ENCODE assay signal across 8 mouse cellular contexts in genomic region chr4:149628372-149628771, GRCm38 (mm10). TPM values are rescaled to one million over a fixed set of nuclear protein-coding genes. Genes with fewer than 3 reads are reported as not detected.
DNase-seq lines count a peak whose midpoint lies in the region; TF ChIP-seq lines count a peak whose summit lies in the region.

No protein-coding gene starts in this region.

- intact Hi-C loops in heart, postnatal 36 days (cut with DNase I) = no loop called here

- DNase-seq in gastrocnemius, adult 18-20 months (ENCODE audit: low spot score) = peak; percentile 57
- no peak for DNase-seq in gastrocnemius, adult 8-10 months (ENCODE audit: low spot score in 2 of 2)
- peak; percentile 54 for DNase-seq in thymus, adult 2 months
- no peak for DNase-seq in thymus, adult 18-20 months
- peak; percentile 63 to 71 for DNase-seq in cerebellum, postnatal 36 days
- peak; percentile 50 to 68 for DNase-seq in heart, postnatal 36 days
- peak; percentile 63 for DNase-seq in lung, postnatal 36 days
- DNase-seq in thymus, postnatal 0 days (ENCODE audit: low spot score) = peak; percentile 34

- no peaks in the 10 kb centered on the region for H3K4me1 ChIP-seq in thymus, adult 2 months (replicated peaks; ENCODE audit: control insufficient read depth, insufficient read depth, low read length)

- peak; percentile 59; the same call in 1 of the 2 replicates for TF ChIP-seq CTCF in thymus, adult 2 months (IDR thresholded peaks at IDR 0.05; ENCODE audit: borderline replicate concordance, control insufficient read depth, extremely low read depth, insufficient read depth, low read length, poor library complexity)

- H3K27me3 ChIP-seq in thymus, adult 2 months (ENCODE audit: control insufficient read depth, insufficient read depth, low read length) = no peaks in the 10 kb centered on the region

- WGBS in thymus, adult 2 months = 58% methylated on average over 10 of the region's 10 CpGs

- H3K36me3 ChIP-seq in thymus, adult 2 months (ENCODE audit: control insufficient read depth, insufficient read depth, low read length) = no peaks in the 10 kb centered on the region

- H3K27ac ChIP-seq in thymus, adult 2 months (ENCODE audit: control insufficient read depth, insufficient read depth, low read length) = no peak overlapping the region

- no peak for TF ChIP-seq POLR2A in thymus, adult 2 months (IDR thresholded peaks at IDR 0.05; ENCODE audit: control insufficient read depth, extremely low read depth, insufficient read depth, low read length, poor library complexity)

- H3K4me3 ChIP-seq in thymus, adult 2 months (ENCODE audit: control insufficient read depth, insufficient read depth, low read length) = no peak overlapping the region

RNA-seq across cellular contexts. Expression of gene Clstn1, which starts 42.1 kb away (rescaled TPM):
- 10 to 100 TPM; 27.5 to 35.0 TPM for total RNA-seq in gastrocnemius, adult 18-20 months (2021)
- total RNA-seq in gastrocnemius, adult 8-10 months (2022) = 10 to 100 TPM; 17.1 to 25.6 (median 24.8) TPM
- polyA plus RNA-seq in thymus, adult 2 months (2012; rRNA removed) = 21.6 and 24.5 TPM in 2 replicates
- 10 to 100 TPM; 89.5 to 92.1 TPM for total RNA-seq in heart, postnatal 36 days (2021)
- polyA plus RNA-seq in thymus, postnatal 0 days (2015; fragmentation: Nextera tagmentation; extraction: Ambion mirVana) = 20.4 and 21.1 TPM in 2 replicates

Comparison
In these comparisons a context has a peak if more than half of its experiments do, and no peak if none do; other contexts are left out.
1. DNase-seq: peak in gastrocnemius, adult 18-20 months (single experiment), thymus, adult 2 months (single experiment), cerebellum, postnatal 36 days (2 of 2), heart, postnatal 36 days (2 of 2), lung, postnatal 36 days (single experiment) and thymus, postnatal 0 days (single experiment); none in gastrocnemius, adult 8-10 months (0 of 2) and thymus, adult 18-20 months (0 of 2).